Mouse (Mus musculus): ENCODE measurements around the gene Cfap45. TPM values are rescaled to one million over a fixed set of nuclear protein-coding genes. Genes with fewer than 3 reads are reported as not detected.

Cfap45 gene
- 1.9 and 2.4 TPM in 2 replicates for polyA plus RNA-seq (2015; fragmentation: Nextera tagmentation; extraction: Ambion mirVana)

GRCm38 (mm10) chr1:172520576-172521440 is at the start of gene Cfap45:
Gene Cfap45, plus strand, starts transcription at chr1:172520801.
- no peaks in the 10 kb centered on the region for H3K36me3 ChIP-seq
- peaks cover 35% of the 10 kb centered on the region for H3K4me1 ChIP-seq
- ATAC-seq (ENCODE audit: extremely low read depth, insufficient number of reproducible peaks, low FRiP score, low TSS enrichment): no peak
- peaks cover 11% of the 10 kb centered on the region for H3K9me3 ChIP-seq
- peak within 1 kb of the TSS; percentile 50 for H3K4me3 ChIP-seq
- peak within 1 kb of the TSS; percentile 74 for H3K4me2 ChIP-seq
- H3K9ac ChIP-seq: peak within 1 kb of the TSS; percentile 62
- peak within 1 kb of the TSS; percentile 53 for H3K27ac ChIP-seq (replicated peaks)
- WGBS: 5% methylated on average over 28 of the region's 28 CpGs
- H3K27me3 ChIP-seq (replicated peaks): peaks cover 2% of the 10 kb centered on the region; the same call in 1 of the 2 replicates

- Histone ChIP-seq H3K4me2 (no peak overlapping the region), H3K9ac (no peak overlapping the region), H3K4me3 (no peak overlapping the region), H3K9me3 (no peaks in the 10 kb centered on the region), H3K27ac (replicated peaks) (no peak overlapping the region), H3K4me1 (peaks cover 18% of the 10 kb centered on the region), H3K27me3 (replicated peaks) (no peaks in the 10 kb centered on the region), H3K36me3 (no peaks in the 10 kb centered on the region)
- no peak for ATAC-seq (ENCODE audit: extremely low read depth, insufficient number of reproducible peaks, low FRiP score, low TSS enrichment)
These were observed 47.7 kb upstream of the Cfap45 start for GRCm38 (mm10) chr1:172472909-172473308.

- Histone ChIP-seq H3K27me3 (replicated peaks) (peaks cover 3% of the 10 kb centered on the region; the same call in 1 of the 2 replicates), H3K4me2 (no peak overlapping the region), H3K4me1 (peaks cover 18% of the 10 kb centered on the region), H3K36me3 (no peaks in the 10 kb centered on the region), H3K9me3 (no peaks in the 10 kb centered on the region), H3K9ac (no peak overlapping the region), H3K4me3 (no peak overlapping the region), H3K27ac (replicated peaks) (no peak overlapping the region)
- ATAC-seq (ENCODE audit: extremely low read depth, insufficient number of reproducible peaks, low FRiP score, low TSS enrichment): no peak
- WGBS: 82% methylated on average over 3 of the region's 3 CpGs
These were observed 46.4 kb upstream of the Cfap45 start for GRCm38 (mm10) chr1:172474196-172474595.

- H3K4me1 ChIP-seq: peaks cover 11% of the 10 kb centered on the region
- ATAC-seq (ENCODE audit: extremely low read depth, insufficient number of reproducible peaks, low FRiP score, low TSS enrichment): no peak
- H3K4me2 ChIP-seq: no peak within 1 kb of the TSS
- no peaks in the 10 kb centered on the region for H3K9me3 ChIP-seq
- peaks cover 9% of the 10 kb centered on the region; the same call in 1 of the 2 replicates for H3K27me3 ChIP-seq (replicated peaks)
- H3K27ac ChIP-seq (replicated peaks): no peak within 1 kb of the TSS
- H3K9ac ChIP-seq: no peak within 1 kb of the TSS
- 53% methylated on average over 7 of the region's 7 CpGs for WGBS
- no peaks in the 10 kb centered on the region for H3K36me3 ChIP-seq
- H3K4me3 ChIP-seq: no peak within 1 kb of the TSS
These were observed 45.4 kb upstream of the Cfap45 start, which contains the start of gene Slamf9 for GRCm38 (mm10) chr1:172475054-172475741. Gene Slamf9, plus strand, starts transcription at chr1:172475358.

GRCm38 (mm10) chr1:172478020-172478419 is 42.6 kb upstream of the Cfap45 start:
- Histone ChIP-seq H3K9me3 (no peaks in the 10 kb centered on the region), H3K27me3 (replicated peaks) (peaks cover 20% of the 10 kb centered on the region), H3K9ac (no peak overlapping the region), H3K4me2 (no peak overlapping the region), H3K27ac (replicated peaks) (no peak overlapping the region), H3K4me3 (no peak overlapping the region), H3K36me3 (no peaks in the 10 kb centered on the region), H3K4me1 (peaks cover 26% of the 10 kb centered on the region)
- WGBS: 76% methylated on average over 5 of the region's 5 CpGs
- ATAC-seq (ENCODE audit: extremely low read depth, insufficient number of reproducible peaks, low FRiP score, low TSS enrichment): no peak

GRCm38 (mm10) chr1:172480376-172480775 is 40.2 kb upstream of the Cfap45 start:
- H3K4me2 ChIP-seq: no peak overlapping the region
- H3K4me1 ChIP-seq: peaks cover 24% of the 10 kb centered on the region
- no peak overlapping the region for H3K4me3 ChIP-seq
- no peaks in the 10 kb centered on the region for H3K36me3 ChIP-seq
- 87% methylated on average over 4 of the region's 4 CpGs for WGBS
- no peaks in the 10 kb centered on the region for H3K9me3 ChIP-seq
- H3K9ac ChIP-seq: no peak overlapping the region
- no peak for ATAC-seq (ENCODE audit: extremely low read depth, insufficient number of reproducible peaks, low FRiP score, low TSS enrichment)
- peaks cover 27% of the 10 kb centered on the region for H3K27me3 ChIP-seq (replicated peaks)
- no peak overlapping the region for H3K27ac ChIP-seq (replicated peaks)

- no peak for ATAC-seq (ENCODE audit: extremely low read depth, insufficient number of reproducible peaks, low FRiP score, low TSS enrichment)
- peak overlapping the region; percentile 92 for H3K4me2 ChIP-seq
- peaks cover 27% of the 10 kb centered on the region for H3K27me3 ChIP-seq (replicated peaks)
- 16% methylated on average over 13 of the region's 13 CpGs for WGBS
- H3K4me1 ChIP-seq: peaks cover 23% of the 10 kb centered on the region
- peak overlapping the region; percentile 78 for H3K9ac ChIP-seq
- no peaks in the 10 kb centered on the region for H3K9me3 ChIP-seq
- H3K27ac ChIP-seq (replicated peaks): no peak overlapping the region
- peak overlapping the region; percentile 64 for H3K4me3 ChIP-seq
- H3K36me3 ChIP-seq: no peaks in the 10 kb centered on the region
These were observed 39.5 kb upstream of the Cfap45 start for GRCm38 (mm10) chr1:172481111-172481510.

GRCm38 (mm10) chr1:172481540-172482280 is 38.9 kb upstream of the Cfap45 start, which contains the start of gene Igsf9:
Gene Igsf9, plus strand, starts transcription at chr1:172481788.
- peak within 1 kb of the TSS; percentile 64 for H3K4me3 ChIP-seq
- H3K9ac ChIP-seq: peak within 1 kb of the TSS; percentile 78
- H3K9me3 ChIP-seq: no peaks in the 10 kb centered on the region
- 2% methylated on average over 37 of the region's 38 CpGs for WGBS
- H3K4me1 ChIP-seq: peaks cover 28% of the 10 kb centered on the region
- peaks cover 27% of the 10 kb centered on the region for H3K27me3 ChIP-seq (replicated peaks)
- peak; percentile 88 for ATAC-seq (ENCODE audit: extremely low read depth, insufficient number of reproducible peaks, low FRiP score, low TSS enrichment)
- H3K36me3 ChIP-seq: no peaks in the 10 kb centered on the region
- no peak within 1 kb of the TSS for H3K27ac ChIP-seq (replicated peaks)
- H3K4me2 ChIP-seq: peak within 1 kb of the TSS; percentile 92

GRCm38 (mm10) chr1:172482518-172483360 is 37.9 kb upstream of the Cfap45 start:
- Histone ChIP-seq H3K27me3 (replicated peaks) (peaks cover 30% of the 10 kb centered on the region), H3K4me2 (peak overlapping the region; percentile 92), H3K4me3 (peak overlapping the region; percentile 64), H3K27ac (replicated peaks) (no peak overlapping the region), H3K36me3 (no peaks in the 10 kb centered on the region), H3K9ac (peak overlapping the region; percentile 78), H3K9me3 (no peaks in the 10 kb centered on the region), H3K4me1 (peaks cover 28% of the 10 kb centered on the region)
- no peak for ATAC-seq (ENCODE audit: extremely low read depth, insufficient number of reproducible peaks, low FRiP score, low TSS enrichment)
- WGBS: 9% methylated on average over 12 of the region's 12 CpGs

GRCm38 (mm10) chr1:172483361-172483660 is 37.3 kb upstream of the Cfap45 start:
- no peaks in the 10 kb centered on the region for H3K9me3 ChIP-seq
- H3K27ac ChIP-seq (replicated peaks): no peak overlapping the region
- H3K4me3 ChIP-seq: peak overlapping the region; percentile 64
- 34% methylated on average over 4 of the region's 4 CpGs for WGBS
- H3K4me2 ChIP-seq: peak overlapping the region; percentile 92
- no peak for ATAC-seq (ENCODE audit: extremely low read depth, insufficient number of reproducible peaks, low FRiP score, low TSS enrichment)
- peaks cover 30% of the 10 kb centered on the region for H3K27me3 ChIP-seq (replicated peaks)
- no peaks in the 10 kb centered on the region for H3K36me3 ChIP-seq
- peak overlapping the region; percentile 78 for H3K9ac ChIP-seq
- peaks cover 28% of the 10 kb centered on the region for H3K4me1 ChIP-seq
